Mouse (Mus musculus): ENCODE data around the gene Clmn. TPM values are rescaled to one million over a fixed set of nuclear protein-coding genes. Genes with fewer than 3 reads are reported as not detected.

The Clmn gene
- total RNA-seq (2021): 1 to 10 TPM; 1.4 to 1.7 TPM

GRCm38 (mm10) chr12:104864439-104865165, at the start of gene Clmn:
Gene Clmn, minus strand, starts transcription at chr12:104865076.
- DNase-seq: peak; percentile 34

GRCm38 (mm10) chr12:104912990-104913389, 48.1 kb upstream of the Clmn start:
- no peak for DNase-seq

GRCm38 (mm10) chr12:104912281-104912933, 47.5 kb upstream of the Clmn start:
- no peak for DNase-seq

- no peak for DNase-seq
Observed at GRCm38 (mm10) chr12:104909750-104910149, 44.9 kb upstream of the Clmn start.

GRCm38 (mm10) chr12:104908986-104909385, 44.1 kb upstream of the Clmn start:
- no peak for DNase-seq

GRCm38 (mm10) chr12:104908024-104908781, 43.3 kb upstream of the Clmn start:
- no peak for DNase-seq

GRCm38 (mm10) chr12:104907133-104907532, 42.3 kb upstream of the Clmn start:
- DNase-seq: no peak

GRCm38 (mm10) chr12:104904138-104904537, 39.3 kb upstream of the Clmn start:
- no peak for DNase-seq

GRCm38 (mm10) chr12:104902392-104903053, 37.6 kb upstream of the Clmn start:
- DNase-seq: no peak

GRCm38 (mm10) chr12:104901320-104901719, 36.4 kb upstream of the Clmn start:
- no peak for DNase-seq

- peak; percentile 39 for DNase-seq
Observed at GRCm38 (mm10) chr12:104899835-104900234, 35.0 kb upstream of the Clmn start.

- no peak for DNase-seq
Observed at GRCm38 (mm10) chr12:104899161-104899560, 34.3 kb upstream of the Clmn start.

- no peak for DNase-seq
Observed at GRCm38 (mm10) chr12:104898718-104899117, 33.8 kb upstream of the Clmn start.

- DNase-seq: no peak
Observed at GRCm38 (mm10) chr12:104897051-104897618, 32.3 kb upstream of the Clmn start.

- no peak for DNase-seq
Observed at GRCm38 (mm10) chr12:104896640-104897039, 31.8 kb upstream of the Clmn start.

- DNase-seq: no peak
Observed at GRCm38 (mm10) chr12:104892245-104892644, 27.4 kb upstream of the Clmn start.

GRCm38 (mm10) chr12:104890066-104890465, 25.2 kb upstream of the Clmn start:
- no peak for DNase-seq

- DNase-seq: no peak
Observed at GRCm38 (mm10) chr12:104886104-104886503, 21.2 kb upstream of the Clmn start.

- no peak for DNase-seq
Observed at GRCm38 (mm10) chr12:104882533-104882932, 17.7 kb upstream of the Clmn start.

- no peak for DNase-seq
Observed at GRCm38 (mm10) chr12:104882061-104882460, 17.2 kb upstream of the Clmn start.

GRCm38 (mm10) chr12:104881518-104882060, 16.7 kb upstream of the Clmn start:
- DNase-seq: no peak

GRCm38 (mm10) chr12:104880367-104880766, 15.5 kb upstream of the Clmn start:
- DNase-seq: no peak
